Mouse (Mus musculus): ENCODE measurements at regions not wholly inside any gene's neighbourhood (a gene's known extent, or its start where the extent isn't known, plus 50 kb on each side); places are given as distances from the start of the nearest gene placed in this dataset.
A peak's percentile ranks its signal among the peaks of the same experiment; 100 is the strongest.

DNA sequence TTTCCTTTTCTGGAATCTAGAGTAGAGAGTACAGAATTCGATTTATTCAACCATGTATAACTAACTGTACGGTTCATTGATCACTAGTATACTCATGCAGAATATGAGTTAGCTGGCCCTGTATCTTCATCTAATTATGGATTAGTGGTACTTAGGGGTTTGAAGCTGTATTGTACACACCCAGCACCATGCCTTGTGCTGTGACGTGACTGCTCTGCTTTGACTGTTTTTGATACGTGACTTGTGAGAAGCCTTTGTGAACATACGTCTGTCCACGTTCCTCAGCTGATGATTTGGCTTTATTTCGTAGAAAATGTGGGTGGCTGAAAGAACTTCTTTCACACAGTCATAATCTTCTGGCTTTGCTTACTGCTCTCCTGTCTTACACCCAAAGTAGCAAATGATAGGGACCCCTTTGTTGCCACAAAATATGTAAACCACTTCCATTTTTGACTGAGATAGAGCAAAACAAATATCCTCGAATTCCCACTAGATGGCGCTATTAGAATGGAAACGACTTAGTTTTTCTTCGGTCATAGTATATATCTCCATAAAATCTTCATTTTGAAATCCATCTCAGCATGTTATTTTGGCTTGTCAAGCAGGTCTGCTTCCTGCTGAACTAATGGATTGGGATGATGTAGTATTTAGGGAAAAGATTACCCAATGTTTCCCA lies 102.0 kb upstream of the Cwc22 start:
- peak; percentile 46; the same call in 1 of the 2 replicates for TF ChIP-seq CTCF (IDR thresholded peaks at IDR 0.05; ENCODE audit: borderline replicate concordance, insufficient read depth, low read depth, low read length)
- no peak for TF ChIP-seq POLR2A (IDR thresholded peaks at IDR 0.05; ENCODE audit: borderline replicate concordance, insufficient read depth, low read length)
